Mouse (Mus musculus) c-Kit-positive CD71-positive TER-119-positive erythroid progenitor cells, embryonic 14.5 days (primary cell): Measurements from ENCODE around the gene Amelx.

Experiments
- DNase-seq: peaks from one replicate; pipeline ENCODE4 v3.0.0-alpha.2; 2013; ENCODE audit warnings: low spot score

Gene Amelx

DNA sequence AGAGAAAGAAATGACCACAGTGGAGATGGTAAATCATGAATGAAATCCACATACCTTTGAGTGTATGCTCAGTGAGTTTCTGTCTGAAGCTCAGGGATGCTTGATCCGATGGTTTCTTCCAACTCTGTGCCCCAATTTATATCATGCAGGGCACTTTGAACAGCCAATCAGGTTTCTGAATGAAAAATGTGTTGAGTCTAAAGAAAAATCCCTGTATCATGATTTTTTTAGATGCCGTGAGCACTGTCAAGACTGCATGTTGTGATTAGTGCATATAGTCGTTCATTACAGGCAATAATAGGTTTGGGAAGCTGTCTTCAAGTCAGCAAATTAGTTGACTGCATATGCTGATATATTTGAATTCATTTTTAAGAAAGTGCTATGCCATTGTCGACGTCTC is at the start of gene Amelx:
TSS of gene Amelx (minus strand) at position 101 of the 400 bp plus-strand sequence.
- no peak for DNase-seq

DNA sequence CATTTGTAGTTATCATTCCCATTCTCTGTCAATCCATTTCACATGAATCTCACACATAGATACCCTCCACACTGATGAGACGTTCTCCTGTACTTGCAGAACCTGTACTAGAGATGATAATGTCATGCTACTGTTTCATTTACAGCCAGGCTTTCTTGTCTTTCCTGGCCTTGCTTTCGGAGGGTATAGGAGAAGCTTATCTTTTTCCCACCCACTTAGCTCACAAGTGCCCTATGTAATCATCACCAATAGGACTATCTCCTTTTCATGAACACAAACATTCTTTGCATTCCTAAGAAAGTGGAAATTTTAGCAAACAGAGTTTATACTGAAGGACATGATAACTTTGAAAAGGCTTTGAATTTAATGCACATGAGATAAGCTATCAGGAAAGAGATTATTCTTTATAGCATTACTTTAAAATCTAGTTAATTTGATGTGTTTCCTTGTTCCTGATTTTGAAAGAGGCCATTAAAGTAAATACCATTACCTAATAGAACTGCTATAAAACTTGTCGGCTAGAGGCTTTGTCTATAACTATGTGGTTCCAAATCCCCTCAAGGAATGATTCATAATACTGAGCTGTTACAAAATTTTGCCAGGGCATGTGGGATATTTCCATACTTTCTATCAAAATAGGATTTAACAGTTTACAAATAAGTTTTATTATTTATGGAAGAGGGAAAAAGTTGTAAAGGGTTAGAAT is 35.5 kb upstream of the Amelx start:
- DNase-seq: no peak

DNA sequence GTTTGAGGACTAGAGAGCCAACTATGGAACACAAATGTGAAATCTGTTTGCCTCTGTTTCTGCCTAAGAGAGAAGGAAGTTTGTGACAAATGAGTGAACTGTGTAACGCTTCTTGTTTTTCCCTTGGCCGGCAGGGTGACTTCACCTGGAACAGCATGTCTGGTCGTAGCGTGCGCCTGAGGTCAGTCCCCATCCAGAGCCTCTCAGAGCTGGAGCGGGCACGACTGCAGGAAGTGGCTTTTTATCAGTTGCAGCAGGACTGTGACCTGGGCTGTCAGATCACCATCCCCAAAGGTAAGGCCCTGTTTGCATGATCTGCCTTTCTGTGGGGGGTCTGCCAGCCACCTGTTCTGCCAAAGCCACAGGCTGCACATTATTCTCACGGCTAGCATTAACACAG is 33.1 kb upstream of the Amelx start:
- DNase-seq: no peak

DNA sequence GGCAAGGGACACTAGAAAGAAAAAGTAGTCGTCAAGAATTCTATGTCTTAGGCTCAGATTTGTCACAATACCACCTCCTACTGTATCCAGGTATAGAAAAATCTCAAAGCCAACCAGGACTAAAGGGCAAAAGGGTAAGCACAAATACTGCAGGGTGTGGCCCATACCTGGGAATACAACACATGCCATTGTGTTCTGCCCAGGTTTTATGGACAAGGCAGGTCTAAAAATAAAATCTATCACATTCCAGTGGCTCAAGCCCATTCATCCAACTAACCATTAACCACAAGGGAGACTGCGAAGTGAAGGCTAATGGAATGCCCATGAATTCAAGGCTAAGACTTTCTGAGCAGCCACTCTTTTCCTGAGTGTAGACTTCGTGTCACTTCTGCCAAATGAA is 23.0 kb upstream of the Amelx start:
- DNase-seq: no peak

- DNase-seq: no peak
Observed at GRCm38 (mm10) chrX:169178634-169179033, 8.4 kb downstream of the Amelx start.

- DNase-seq: no peak
Observed at GRCm38 (mm10) chrX:169173796-169174195, 13.2 kb downstream of the Amelx start.

DNA sequence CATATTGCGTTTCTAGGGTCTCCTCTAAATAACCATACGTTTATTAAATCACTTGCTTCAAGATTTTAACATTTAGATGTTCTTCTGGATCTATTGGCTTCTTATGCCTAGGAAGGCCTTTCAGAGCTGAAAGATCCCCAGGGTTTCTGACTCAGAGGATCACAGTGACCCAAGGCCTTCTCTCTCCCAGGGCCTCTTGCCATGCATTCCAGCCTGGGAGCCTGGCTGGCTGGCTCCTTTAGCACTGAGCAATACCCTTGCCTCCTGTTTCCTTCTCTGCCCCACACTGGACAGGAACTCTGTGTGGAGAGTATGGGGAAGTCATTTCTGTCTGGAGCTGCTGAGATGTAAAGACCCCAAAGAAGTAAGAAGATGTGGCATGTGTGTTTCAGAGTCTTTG is 16.0 kb downstream of the Amelx start:
- no peak for DNase-seq

DNA sequence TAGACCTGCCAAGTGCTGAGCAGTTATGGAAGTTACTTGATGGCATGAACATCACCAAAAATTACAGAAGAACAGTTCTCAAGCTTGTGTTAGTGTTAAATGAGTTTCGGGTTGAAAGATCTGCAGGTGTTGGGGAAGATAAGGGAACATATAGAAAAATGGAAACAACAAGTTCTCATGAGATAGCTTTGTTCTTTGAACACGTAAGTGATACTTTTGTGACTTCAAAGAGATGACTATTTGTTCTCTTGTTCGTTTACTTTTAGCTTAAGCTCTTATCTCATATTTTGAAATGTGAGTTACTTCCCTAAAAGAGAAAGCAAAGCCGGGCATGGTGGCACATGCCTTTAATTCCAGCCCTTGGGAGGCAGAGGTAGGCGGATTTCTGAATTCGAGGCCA is 28.6 kb downstream of the Amelx start:
- peak; percentile 28 for DNase-seq

GRCm38 (mm10) chrX:169153805-169154204 is 33.2 kb downstream of the Amelx start:
- no peak for DNase-seq

GRCm38 (mm10) chrX:169140467-169140866 is 46.5 kb downstream of the Amelx start:
- no peak for DNase-seq

DNA sequence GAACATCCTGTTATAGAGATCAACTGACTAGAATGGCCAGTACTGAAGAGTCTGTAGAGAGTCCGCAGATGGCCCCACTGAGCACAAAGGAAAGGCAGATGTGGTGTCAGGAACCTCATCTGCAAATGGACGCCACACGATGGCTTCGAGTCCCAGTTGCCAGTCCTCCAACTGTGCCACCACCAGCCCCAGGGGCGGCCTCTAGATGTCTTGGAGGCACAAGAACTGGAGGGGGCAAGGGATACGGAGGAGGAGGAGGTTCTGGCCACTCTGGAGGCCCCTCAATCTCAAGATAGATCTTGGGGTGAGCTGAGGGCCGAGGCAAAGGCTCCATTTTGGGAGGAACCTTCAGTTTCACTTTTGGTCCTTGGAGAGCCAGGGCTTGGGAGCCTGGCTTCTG is 47.2 kb downstream of the Amelx start:
- no peak for DNase-seq
